Mouse (Mus musculus): ENCODE measurements around the gene Camk1. TPM values are rescaled to one million over a fixed set of nuclear protein-coding genes. Genes with fewer than 3 reads are reported as not detected.

Camk1 gene
- polyA plus RNA-seq, 1 experiment: 7.7 TPM

- peak within 1 kb of the TSS; percentile 97 for H3K4me3 ChIP-seq (ENCODE audit: low read depth, low read length)
- TF ChIP-seq CTCF (IDR thresholded peaks at IDR 0.05; ENCODE audit: low read depth, low read length): no peak
- no peak for TF ChIP-seq POLR2A (IDR thresholded peaks at IDR 0.05; ENCODE audit: insufficient read depth, low read length)
- TF ChIP-seq EP300 (IDR thresholded peaks at IDR 0.05; ENCODE audit: insufficient read depth, low read depth, low read length): 0 out of 2 replicates have a peak, but pooled peaks have one; percentile 16
- no peaks in the 10 kb centered on the region for H3K27me3 ChIP-seq (ENCODE audit: control insufficient read depth, insufficient read depth, low read length, poor library complexity, severe bottlenecking)
- peaks cover 36% of the 10 kb centered on the region for H3K36me3 ChIP-seq (ENCODE audit: control insufficient read depth, insufficient read depth, low read length, poor library complexity, severe bottlenecking)
- no peaks in the 10 kb centered on the region for H3K9me3 ChIP-seq (replicated peaks; ENCODE audit: control insufficient read depth, insufficient read depth, low read length, poor library complexity, severe bottlenecking)
- peaks cover 2% of the 10 kb centered on the region for H3K4me1 ChIP-seq (ENCODE audit: control insufficient read depth, insufficient read depth, low read length)
- peak within 1 kb of the TSS; percentile 78 for H3K9ac ChIP-seq (ENCODE audit: low read depth, poor library complexity, severe bottlenecking)
- peak within 1 kb of the TSS; percentile 76 for H3K27ac ChIP-seq (ENCODE audit: insufficient read depth, low read length)
Measured at GRCm38 (mm10) chr6:113377496-113378385, 34.0 kb upstream of the Camk1 start, which contains the start of the genes Tada3 and Arpc4. Gene Tada3 (minus strand): TSS chr6:113377883. Gene Arpc4 (plus strand): TSS chr6:113378115.

GRCm38 (mm10) chr6:113377172-113377495 lies 33.4 kb upstream of the Camk1 start:
- TF ChIP-seq POLR2A (IDR thresholded peaks at IDR 0.05; ENCODE audit: insufficient read depth, low read length): peak; percentile 71
- no peak for TF ChIP-seq CTCF (IDR thresholded peaks at IDR 0.05; ENCODE audit: low read depth, low read length)
- peaks cover 36% of the 10 kb centered on the region for H3K36me3 ChIP-seq (ENCODE audit: control insufficient read depth, insufficient read depth, low read length, poor library complexity, severe bottlenecking)
- no peaks in the 10 kb centered on the region for H3K27me3 ChIP-seq (ENCODE audit: control insufficient read depth, insufficient read depth, low read length, poor library complexity, severe bottlenecking)

GRCm38 (mm10) chr6:113373491-113373890 lies 29.7 kb upstream of the Camk1 start:
- Histone ChIP-seq H3K9me3 (replicated peaks; ENCODE audit: control insufficient read depth, insufficient read depth, low read length, poor library complexity, severe bottlenecking) (no peaks in the 10 kb centered on the region), H3K27me3 (ENCODE audit: control insufficient read depth, insufficient read depth, low read length, poor library complexity, severe bottlenecking) (no peaks in the 10 kb centered on the region), H3K36me3 (ENCODE audit: control insufficient read depth, insufficient read depth, low read length, poor library complexity, severe bottlenecking) (peaks cover 30% of the 10 kb centered on the region), H3K4me1 (ENCODE audit: control insufficient read depth, insufficient read depth, low read length) (no peaks in the 10 kb centered on the region), H3K27ac (ENCODE audit: insufficient read depth, low read length) (no peak overlapping the region), H3K9ac (ENCODE audit: low read depth, poor library complexity, severe bottlenecking) (no peak overlapping the region), H3K4me3 (ENCODE audit: low read depth, low read length) (no peak overlapping the region)
- TF ChIP-seq EP300 (IDR thresholded peaks at IDR 0.05; ENCODE audit: insufficient read depth, low read depth, low read length) (no peak), CTCF (IDR thresholded peaks at IDR 0.05; ENCODE audit: low read depth, low read length) (no peak), POLR2A (IDR thresholded peaks at IDR 0.05; ENCODE audit: insufficient read depth, low read length) (no peak)

More at GRCm38 (mm10) chr6:113377172-113377495, 33.4 kb upstream of the Camk1 start:
- Histone ChIP-seq H3K27ac (ENCODE audit: insufficient read depth, low read length) (peak overlapping the region; percentile 44), H3K9ac (ENCODE audit: low read depth, poor library complexity, severe bottlenecking) (peak overlapping the region; percentile 78), H3K9me3 (replicated peaks; ENCODE audit: control insufficient read depth, insufficient read depth, low read length, poor library complexity, severe bottlenecking) (no peaks in the 10 kb centered on the region), H3K4me3 (ENCODE audit: low read depth, low read length) (peak overlapping the region; percentile 78), H3K4me1 (ENCODE audit: control insufficient read depth, insufficient read depth, low read length) (peaks cover 2% of the 10 kb centered on the region)

- peaks cover 27% of the 10 kb centered on the region for H3K36me3 ChIP-seq (ENCODE audit: control insufficient read depth, insufficient read depth, low read length, poor library complexity, severe bottlenecking)
- no peak for TF ChIP-seq EP300 (IDR thresholded peaks at IDR 0.05; ENCODE audit: insufficient read depth, low read depth, low read length)
- no peak for TF ChIP-seq POLR2A (IDR thresholded peaks at IDR 0.05; ENCODE audit: insufficient read depth, low read length)
- no peak for TF ChIP-seq CTCF (IDR thresholded peaks at IDR 0.05; ENCODE audit: low read depth, low read length)
Measured at GRCm38 (mm10) chr6:113370194-113370929, 26.6 kb upstream of the Camk1 start.

GRCm38 (mm10) chr6:113368577-113368976 lies 24.8 kb upstream of the Camk1 start:
- Histone ChIP-seq H3K4me1 (ENCODE audit: control insufficient read depth, insufficient read depth, low read length) (no peaks in the 10 kb centered on the region), H3K9ac (ENCODE audit: low read depth, poor library complexity, severe bottlenecking) (0 out of 2 replicates have a peak overlapping the region, but pooled peaks have one; percentile 5), H3K9me3 (replicated peaks; ENCODE audit: control insufficient read depth, insufficient read depth, low read length, poor library complexity, severe bottlenecking) (no peaks in the 10 kb centered on the region), H3K36me3 (ENCODE audit: control insufficient read depth, insufficient read depth, low read length, poor library complexity, severe bottlenecking) (peaks cover 16% of the 10 kb centered on the region), H3K27ac (ENCODE audit: insufficient read depth, low read length) (peak overlapping the region; percentile 92), H3K4me3 (ENCODE audit: low read depth, low read length) (peak overlapping the region; percentile 1; the same call in 1 of the 2 replicates), H3K27me3 (ENCODE audit: control insufficient read depth, insufficient read depth, low read length, poor library complexity, severe bottlenecking) (no peaks in the 10 kb centered on the region)
- TF ChIP-seq CTCF (IDR thresholded peaks at IDR 0.05; ENCODE audit: low read depth, low read length): no peak
- no peak for TF ChIP-seq EP300 (IDR thresholded peaks at IDR 0.05; ENCODE audit: insufficient read depth, low read depth, low read length)
- TF ChIP-seq POLR2A (IDR thresholded peaks at IDR 0.05; ENCODE audit: insufficient read depth, low read length): no peak

More at GRCm38 (mm10) chr6:113370194-113370929, 26.6 kb upstream of the Camk1 start:
- no peaks in the 10 kb centered on the region for H3K4me1 ChIP-seq (ENCODE audit: control insufficient read depth, insufficient read depth, low read length)
- no peaks in the 10 kb centered on the region for H3K9me3 ChIP-seq (replicated peaks; ENCODE audit: control insufficient read depth, insufficient read depth, low read length, poor library complexity, severe bottlenecking)
- H3K4me3 ChIP-seq (ENCODE audit: low read depth, low read length): no peak overlapping the region
- no peaks in the 10 kb centered on the region for H3K27me3 ChIP-seq (ENCODE audit: control insufficient read depth, insufficient read depth, low read length, poor library complexity, severe bottlenecking)
- H3K9ac ChIP-seq (ENCODE audit: low read depth, poor library complexity, severe bottlenecking): no peak overlapping the region
- no peak overlapping the region for H3K27ac ChIP-seq (ENCODE audit: insufficient read depth, low read length)
